Mouse (Mus musculus) stomach, embryonic 14.5 days (tissue): Measurements from ENCODE around the gene Prrx2. TPM values are rescaled to one million over a fixed set of nuclear protein-coding genes. Genes with fewer than 3 reads are reported as not detected.

ENCODE experiments used
- ATAC-seq: fragments of 200-750 bp; cut with Nextera tagmentation; 2 replicates; pipeline ENCODE4 v1.8.0; 2017; ENCODE audit warnings: low read depth, moderate TSS enrichment; ENCODE audit not compliant: insufficient number of reproducible peaks, insufficient read depth, low FRiP score
- H3K27ac ChIP-seq: fragments of 300-500 bp; sonication (generic); 2 replicates; pipeline ENCODE4 v1.5.1; 2014; ENCODE audit warnings: mild to moderate bottlenecking, low read length, moderate library complexity, mixed read lengths
- H3K27me3 ChIP-seq: fragments of 300-500 bp; sonication (generic); 2 replicates; pipeline ENCODE4 v1.6.1; 2014; ENCODE audit warnings: low read length, control low read depth, mixed read lengths; ENCODE audit not compliant: control insufficient read depth, insufficient read depth
- H3K36me3 ChIP-seq: fragments of 300-500 bp; sonication (generic); 2 replicates; pipeline ENCODE4 v1.6.1; 2014; ENCODE audit warnings: mild to moderate bottlenecking, control low read depth, low read length, moderate library complexity, mixed read lengths; ENCODE audit not compliant: control insufficient read depth, insufficient read depth
- H3K4me1 ChIP-seq: fragments of 300-500 bp; sonication (generic); 2 replicates; pipeline ENCODE4 v1.6.1; 2014; ENCODE audit warnings: low read length, control low read depth, mixed read lengths; ENCODE audit not compliant: control insufficient read depth, insufficient read depth
- H3K4me2 ChIP-seq: fragments of 300-500 bp; sonication (generic); replicated peaks from 2 replicates; pipeline ENCODE4 v1.6.1; 2014; ENCODE audit warnings: low read depth, low read length, control low read depth
- H3K4me3 ChIP-seq: fragments of 300-500 bp; sonication (generic); 2 replicates; pipeline ENCODE4 v1.5.1; 2014; ENCODE audit warnings: low read depth, low read length, control low read depth
- H3K9ac ChIP-seq: fragments of 300-500 bp; sonication (generic); replicated peaks from 2 replicates; pipeline ENCODE4 v1.6.1; 2014; ENCODE audit warnings: low read depth, mild to moderate bottlenecking, control low read depth, low read length, moderate library complexity, mixed read lengths
- H3K9me3 ChIP-seq: fragments of 300-500 bp; sonication (generic); 2 replicates; pipeline ENCODE4 v1.6.1; 2016; ENCODE audit warnings: low read depth, low read length, control low read depth; ENCODE audit not compliant: control insufficient read depth
- WGBS: fragments of 180-500 bp; shearing (Covaris S2); extraction: QIAGEN DNeasy Blood & Tissue Kit; methylation state at CpG from one replicate; pipeline ENCODE4 v1.1.7; 2014; 5-methylcytosine and 5-hydroxymethylcytosine counted together
- polyA plus RNA-seq: library from polyadenylated mRNA; unstranded; fragments of >200 nt; fragmentation: Nextera tagmentation; extraction: Ambion mirVana; gene quantifications from 2 replicates; pipeline ENCODE4 v1.2.1, GENCODE M21; 2014

Gene Prrx2
- polyA plus RNA-seq, 1 experiment from 2014 or later, result 8.9 TPM

DNA sequence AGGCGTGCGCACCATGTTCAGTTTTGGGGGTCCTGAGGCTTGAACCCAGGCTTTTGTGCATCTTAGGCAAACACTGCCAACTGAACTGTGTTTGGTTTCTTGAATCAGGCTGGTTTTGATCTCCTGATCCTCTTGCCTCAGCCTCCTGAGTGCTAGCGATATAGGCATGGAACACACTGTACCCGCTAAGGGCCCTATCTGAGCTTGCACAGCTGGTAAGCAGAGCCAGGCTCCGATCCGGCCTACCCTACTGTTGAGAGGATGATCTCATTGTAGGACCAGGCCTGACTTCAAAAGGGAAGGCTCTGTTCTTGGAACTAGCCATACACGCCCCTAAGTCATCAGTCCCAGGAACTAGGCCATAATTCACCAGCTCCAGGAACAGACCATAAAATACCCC, 24.2 kb upstream of the Prrx2 start:
- Histone ChIP-seq H3K27me3 (no peaks in the 10 kb centered on the region), H3K9ac (no peak overlapping the region), H3K4me1 (peaks cover 17% of the 10 kb centered on the region), H3K9me3 (no peaks in the 10 kb centered on the region), H3K4me3 (no peak overlapping the region), H3K4me2 (no peak overlapping the region), H3K27ac (no peak overlapping the region), H3K36me3 (peaks cover 21% of the 10 kb centered on the region)
- 86% methylated on average over 7 of the region's 7 CpGs for WGBS
- no peak for ATAC-seq

DNA sequence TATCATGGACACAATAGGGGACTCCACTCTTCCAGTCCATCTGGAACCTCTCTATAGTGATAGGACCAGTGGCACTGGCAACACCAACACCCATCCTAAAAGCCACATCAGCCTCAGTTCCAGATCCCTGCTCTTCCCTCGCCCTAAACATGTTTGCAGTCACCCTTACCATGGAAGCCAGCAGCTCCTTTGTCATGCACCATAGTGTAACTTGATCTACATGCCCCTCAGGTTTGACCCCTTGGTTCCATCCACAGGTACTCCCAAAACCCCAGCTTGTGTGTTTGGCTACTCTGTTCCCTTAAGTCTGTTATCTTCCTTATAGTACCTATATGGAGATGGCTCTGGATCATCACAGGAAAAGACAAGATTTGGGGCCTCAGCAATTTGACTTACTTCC, 18.4 kb upstream of the Prrx2 start:
- no peak overlapping the region for H3K9ac ChIP-seq
- no peak overlapping the region for H3K4me3 ChIP-seq
- no peaks in the 10 kb centered on the region for H3K4me1 ChIP-seq
- H3K27me3 ChIP-seq, result no peaks in the 10 kb centered on the region
- 92% methylated on average over 1 of the region's 1 CpGs for WGBS
- ATAC-seq, result no peak
- H3K4me2 ChIP-seq, result no peak overlapping the region
- peaks cover 59% of the 10 kb centered on the region for H3K36me3 ChIP-seq
- H3K27ac ChIP-seq, result no peak overlapping the region
- no peaks in the 10 kb centered on the region for H3K9me3 ChIP-seq

DNA sequence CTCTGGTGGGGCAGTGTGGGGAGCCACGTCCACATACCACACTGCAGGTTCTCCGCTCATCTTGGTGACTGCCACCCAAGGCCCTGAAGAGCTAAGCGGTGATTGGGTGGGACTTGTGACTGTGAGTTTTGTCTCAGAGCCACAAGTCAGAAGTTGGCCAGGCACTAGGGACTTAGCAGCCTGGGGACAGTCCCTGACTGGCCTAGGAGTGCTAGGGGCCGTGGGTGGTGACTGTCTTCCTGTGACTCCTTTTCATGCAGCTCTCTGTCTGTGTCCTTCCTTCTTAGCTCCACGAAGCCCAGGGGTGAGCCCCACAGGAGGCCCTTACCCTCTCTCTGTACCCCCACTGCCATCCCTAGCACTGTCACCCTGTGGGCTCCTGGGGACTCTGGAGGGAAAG, 14.9 kb upstream of the Prrx2 start:
- Histone ChIP-seq H3K4me2 (no peak overlapping the region), H3K4me3 (no peak overlapping the region), H3K9ac (no peak overlapping the region), H3K9me3 (no peaks in the 10 kb centered on the region), H3K27me3 (no peaks in the 10 kb centered on the region), H3K4me1 (peaks cover 6% of the 10 kb centered on the region; the same call in 1 of the 2 replicates), H3K36me3 (peaks cover 71% of the 10 kb centered on the region), H3K27ac (no peak overlapping the region)
- 91% methylated on average over 5 of the region's 5 CpGs for WGBS
- ATAC-seq, result no peak

DNA sequence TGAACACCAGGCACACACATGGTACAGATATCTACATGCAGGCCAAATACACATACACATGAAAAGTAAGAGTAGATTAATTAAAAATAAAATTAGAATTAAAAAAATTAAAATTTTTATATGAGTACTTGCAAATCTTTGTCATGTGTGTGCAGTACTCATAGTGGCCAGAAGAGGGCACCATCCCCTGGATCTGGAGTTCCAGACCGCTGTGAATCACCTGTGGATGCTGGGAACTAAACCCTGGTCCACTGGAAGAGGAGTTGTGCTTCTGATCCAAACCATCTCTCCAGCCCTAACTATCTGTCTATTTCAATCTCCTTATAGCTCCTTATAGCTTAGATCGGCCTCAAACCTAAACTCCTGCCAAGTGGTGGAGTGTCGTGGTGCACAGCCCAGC, 13.7 kb upstream of the Prrx2 start:
- H3K9ac ChIP-seq, result no peak overlapping the region
- H3K4me3 ChIP-seq, result no peak overlapping the region
- H3K27me3 ChIP-seq, result no peaks in the 10 kb centered on the region
- WGBS, result 96% methylated on average over 3 of the region's 3 CpGs
- no peak overlapping the region for H3K27ac ChIP-seq
- peaks cover 67% of the 10 kb centered on the region for H3K36me3 ChIP-seq
- H3K4me2 ChIP-seq, result no peak overlapping the region
- ATAC-seq, result no peak
- H3K4me1 ChIP-seq, result peaks cover 6% of the 10 kb centered on the region; the same call in 1 of the 2 replicates
- H3K9me3 ChIP-seq, result no peaks in the 10 kb centered on the region

DNA sequence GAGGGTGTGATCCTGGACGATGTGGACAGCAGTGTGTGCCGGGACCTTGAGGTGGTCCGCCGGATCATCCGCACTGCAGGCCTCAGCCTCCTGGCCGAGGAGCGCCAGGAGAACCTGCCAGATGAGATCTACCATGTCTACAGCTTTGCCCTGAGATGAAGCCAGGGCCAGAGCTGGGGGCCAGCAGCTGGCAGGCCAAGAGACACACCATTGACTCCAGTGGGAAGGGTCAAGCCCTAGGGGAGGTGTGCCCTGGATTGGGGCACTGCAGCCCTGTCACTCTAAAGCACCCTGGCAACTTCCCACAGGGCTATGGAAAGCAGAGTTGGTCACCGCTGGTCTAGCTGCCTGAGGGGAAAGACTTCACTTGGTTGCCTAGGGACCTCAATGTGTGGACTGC, 12.3 kb upstream of the Prrx2 start:
- H3K9me3 ChIP-seq, result no peaks in the 10 kb centered on the region
- H3K4me3 ChIP-seq, result no peak overlapping the region
- H3K27me3 ChIP-seq, result no peaks in the 10 kb centered on the region
- no peak overlapping the region for H3K9ac ChIP-seq
- no peak for ATAC-seq
- no peak overlapping the region for H3K4me2 ChIP-seq
- H3K36me3 ChIP-seq, result peaks cover 60% of the 10 kb centered on the region
- peak overlapping the region; percentile 66; the same call in 1 of the 2 replicates for H3K27ac ChIP-seq
- WGBS, result 88% methylated on average over 8 of the region's 8 CpGs
- H3K4me1 ChIP-seq, result peaks cover 16% of the 10 kb centered on the region

DNA sequence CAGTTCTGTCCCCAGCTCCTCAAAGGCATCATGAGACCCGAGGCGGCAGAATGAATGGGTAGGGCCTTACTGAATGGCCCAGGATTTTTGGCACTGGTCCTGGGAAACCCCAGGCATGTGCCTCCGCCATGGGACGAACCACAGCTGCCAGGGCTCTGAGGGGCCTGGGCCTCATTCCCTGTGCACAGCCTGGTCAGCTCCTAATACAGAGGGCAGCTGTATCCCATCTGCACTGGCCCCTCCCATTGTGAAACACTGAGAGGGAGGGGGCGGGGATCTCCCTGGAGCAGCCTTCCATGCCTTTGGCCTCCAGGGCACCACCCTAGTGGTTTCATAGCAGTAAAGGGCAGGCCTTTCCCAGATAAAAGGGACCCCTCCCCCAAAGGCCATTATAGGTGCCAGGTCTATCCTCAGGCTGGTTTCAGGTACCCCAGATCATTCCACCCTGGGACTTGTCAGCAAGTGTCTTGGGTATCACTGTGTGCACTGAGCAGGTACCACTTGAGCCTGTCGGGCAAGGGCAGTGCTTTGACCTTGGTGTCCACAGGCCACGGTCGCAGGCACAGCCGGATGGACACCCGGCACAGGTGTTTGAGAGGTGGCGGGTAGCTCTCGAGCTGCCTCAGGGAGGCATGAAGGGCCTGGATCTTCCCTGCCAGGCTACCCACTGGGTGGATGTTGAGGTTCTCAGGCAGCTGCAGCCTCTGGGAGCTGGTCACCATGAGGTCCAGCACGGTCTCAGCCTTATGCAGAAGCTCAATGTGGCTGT, 11.2 kb upstream of the Prrx2 start:
- H3K27me3 ChIP-seq, result no peaks in the 10 kb centered on the region
- H3K27ac ChIP-seq, result peak overlapping the region; percentile 66; the same call in 1 of the 2 replicates
- H3K36me3 ChIP-seq, result peaks cover 60% of the 10 kb centered on the region
- H3K4me2 ChIP-seq, result 0 out of 2 replicates have a peak overlapping the region, but pooled peaks have one; percentile 3
- no peak overlapping the region for H3K4me3 ChIP-seq
- ATAC-seq, result peak; percentile 79; the same call in 1 of the 2 replicates
- no peak overlapping the region; the same call in 1 of the 2 replicates for H3K9ac ChIP-seq
- H3K4me1 ChIP-seq, result peaks cover 16% of the 10 kb centered on the region
- 69% methylated on average over 13 of the region's 13 CpGs for WGBS
- no peaks in the 10 kb centered on the region for H3K9me3 ChIP-seq

DNA sequence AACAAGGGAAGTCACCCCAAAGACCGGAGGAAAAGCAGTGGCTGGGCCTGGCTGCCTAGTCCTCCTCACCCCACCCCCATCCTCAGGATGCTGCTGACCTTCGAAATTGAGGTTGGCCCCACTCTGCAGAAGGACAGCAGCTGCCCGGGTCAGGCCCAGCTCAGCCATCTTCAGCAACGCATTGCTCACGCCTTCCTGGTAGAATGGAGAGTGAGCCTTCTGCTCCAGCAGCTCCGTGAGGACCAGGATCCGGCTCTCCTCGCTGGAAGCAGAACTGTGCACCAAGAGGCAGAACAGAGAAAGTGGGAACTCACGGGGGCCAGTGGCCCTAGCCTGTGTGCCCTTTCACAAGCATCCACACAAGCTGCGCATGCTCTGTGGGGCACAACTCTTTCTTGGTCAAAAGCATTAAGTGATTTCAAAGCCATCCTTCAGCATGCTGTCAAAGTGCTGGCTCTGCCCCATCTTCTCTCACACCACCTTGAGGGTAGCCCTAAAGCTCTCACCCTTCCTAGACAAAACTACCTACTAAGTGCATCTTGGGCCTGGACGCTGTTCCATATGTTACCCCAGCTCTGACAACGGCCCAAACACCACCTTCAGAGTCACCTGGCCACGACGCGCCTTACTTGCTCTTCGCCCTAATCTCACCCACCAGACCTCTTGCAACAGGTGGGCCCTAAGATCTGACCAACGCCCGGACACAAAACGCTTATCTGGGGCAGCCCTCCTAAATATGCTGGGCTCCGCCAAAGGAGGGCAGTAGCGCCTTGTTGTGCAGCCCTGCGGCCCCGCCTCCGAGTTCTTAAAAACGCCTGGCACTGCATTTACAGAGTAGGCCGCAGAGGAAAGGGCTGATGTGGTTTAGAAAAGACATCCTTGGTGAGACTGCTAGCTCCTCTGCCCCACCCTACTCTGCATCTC, 7.7 kb upstream of the Prrx2 start:
- WGBS, result 32% methylated on average over 26 of the region's 26 CpGs
- ATAC-seq, result 0 out of 2 replicates have a peak, but pooled peaks have one; percentile 6
- H3K4me2 ChIP-seq, result peak overlapping the region; percentile 84
- no peak overlapping the region; the same call in 1 of the 2 replicates for H3K27ac ChIP-seq
- H3K4me3 ChIP-seq, result peak overlapping the region; percentile 80
- peaks cover 16% of the 10 kb centered on the region for H3K4me1 ChIP-seq
- no peaks in the 10 kb centered on the region for H3K9me3 ChIP-seq
- no peaks in the 10 kb centered on the region for H3K27me3 ChIP-seq
- peak overlapping the region; percentile 68 for H3K9ac ChIP-seq
- H3K36me3 ChIP-seq, result peaks cover 33% of the 10 kb centered on the region

DNA sequence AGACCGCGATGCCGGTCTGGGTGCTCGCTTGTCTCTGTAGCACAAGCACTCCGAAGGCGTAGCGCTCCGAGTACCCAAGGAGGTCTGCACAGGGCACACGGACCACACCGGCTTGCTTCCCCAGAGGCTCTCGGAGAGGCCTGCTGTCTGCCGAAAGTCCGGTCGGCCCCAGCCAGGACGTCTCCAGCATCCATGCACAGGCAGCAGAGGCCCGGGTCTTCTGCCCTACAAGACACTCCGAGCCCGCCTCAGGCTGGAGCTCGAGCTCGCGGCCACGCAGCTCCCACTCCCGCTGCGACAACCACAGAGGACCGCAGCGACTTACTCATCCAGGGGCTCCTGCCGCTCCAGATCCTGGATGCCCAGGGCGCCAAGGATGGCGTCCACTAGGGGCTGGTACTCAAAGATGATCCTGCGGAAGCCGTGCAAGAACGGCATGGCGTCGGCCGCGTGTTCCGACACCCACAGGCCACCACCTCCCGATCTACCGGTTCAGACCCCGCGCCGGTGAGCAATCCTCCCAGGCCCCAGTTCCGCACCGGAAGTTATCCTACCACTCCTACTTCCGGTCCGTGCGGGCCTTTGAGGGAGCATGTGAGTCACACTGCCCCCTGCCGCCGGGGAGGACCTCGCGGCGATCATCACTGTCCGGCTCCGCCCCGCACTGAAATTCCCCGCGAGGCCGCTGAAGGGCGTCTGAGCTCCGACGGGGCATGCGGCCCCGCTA, 6.9 kb upstream of the Prrx2 start:
- Histone ChIP-seq H3K4me3 (peak overlapping the region; percentile 80), H3K9ac (peak overlapping the region; percentile 68), H3K27ac (no peak overlapping the region; the same call in 1 of the 2 replicates), H3K36me3 (peaks cover 25% of the 10 kb centered on the region), H3K27me3 (no peaks in the 10 kb centered on the region), H3K9me3 (no peaks in the 10 kb centered on the region), H3K4me2 (peak overlapping the region; percentile 84), H3K4me1 (peaks cover 16% of the 10 kb centered on the region)
- ATAC-seq, result peak; percentile 83
- 2% methylated on average over 63 of the region's 63 CpGs for WGBS
